Mouse (Mus musculus): Measurements from ENCODE around the gene Maml3.

The Maml3 gene

GRCm38 (mm10) chr3:52104636-52105151 is at the start of gene Maml3:
Gene Maml3 (minus strand): TSS chr3:52105076.
- DNase-seq (ENCODE audit: extremely low read depth, low read depth, low spot score), result no peak

- no peak for DNase-seq (ENCODE audit: extremely low read depth, low read depth, low spot score)
These were observed 46.3 kb upstream of the Maml3 start for GRCm38 (mm10) chr3:52151155-52151554.

GRCm38 (mm10) chr3:52148301-52148700 is 43.4 kb upstream of the Maml3 start:
- no peak for DNase-seq (ENCODE audit: extremely low read depth, low read depth, low spot score)

GRCm38 (mm10) chr3:52144776-52145460 is 40.0 kb upstream of the Maml3 start:
- no peak for DNase-seq (ENCODE audit: extremely low read depth, low read depth, low spot score)

- DNase-seq (ENCODE audit: extremely low read depth, low read depth, low spot score), result no peak
These were observed 38.1 kb upstream of the Maml3 start for GRCm38 (mm10) chr3:52143017-52143416.

- DNase-seq (ENCODE audit: extremely low read depth, low read depth, low spot score), result peak; percentile 80
These were observed 35.3 kb upstream of the Maml3 start for GRCm38 (mm10) chr3:52140162-52140561.

- no peak for DNase-seq (ENCODE audit: extremely low read depth, low read depth, low spot score)
These were observed 20.5 kb upstream of the Maml3 start for GRCm38 (mm10) chr3:52125421-52125820.

GRCm38 (mm10) chr3:52120858-52121257 is 16.0 kb upstream of the Maml3 start:
- DNase-seq (ENCODE audit: extremely low read depth, low read depth, low spot score), result no peak

- DNase-seq (ENCODE audit: extremely low read depth, low read depth, low spot score), result no peak
These were observed 14.3 kb upstream of the Maml3 start for GRCm38 (mm10) chr3:52119216-52119615.

- no peak for DNase-seq (ENCODE audit: extremely low read depth, low read depth, low spot score)
These were observed 10.5 kb upstream of the Maml3 start for GRCm38 (mm10) chr3:52115421-52115820.

- no peak for DNase-seq (ENCODE audit: extremely low read depth, low read depth, low spot score)
These were observed 3.2 kb upstream of the Maml3 start for GRCm38 (mm10) chr3:52108027-52108426.

- no peak for DNase-seq (ENCODE audit: extremely low read depth, low read depth, low spot score)
These were observed 280 bp upstream of the Maml3 start for GRCm38 (mm10) chr3:52105156-52105555.

- no peak for DNase-seq (ENCODE audit: extremely low read depth, low read depth, low spot score)
These were observed 668 bp downstream of the Maml3 start for GRCm38 (mm10) chr3:52104208-52104607.

GRCm38 (mm10) chr3:52103531-52104181 is 1.2 kb downstream of the Maml3 start:
- DNase-seq (ENCODE audit: extremely low read depth, low read depth, low spot score), result no peak

- no peak for DNase-seq (ENCODE audit: extremely low read depth, low read depth, low spot score)
These were observed 2.0 kb downstream of the Maml3 start for GRCm38 (mm10) chr3:52102601-52103530.

- no peak for DNase-seq (ENCODE audit: extremely low read depth, low read depth, low spot score)
These were observed 2.8 kb downstream of the Maml3 start for GRCm38 (mm10) chr3:52101977-52102600.

- no peak for DNase-seq (ENCODE audit: extremely low read depth, low read depth, low spot score)
These were observed 3.4 kb downstream of the Maml3 start for GRCm38 (mm10) chr3:52101401-52101976.

GRCm38 (mm10) chr3:52100926-52101325 is 4.0 kb downstream of the Maml3 start:
- no peak for DNase-seq (ENCODE audit: extremely low read depth, low read depth, low spot score)

- DNase-seq (ENCODE audit: extremely low read depth, low read depth, low spot score), result no peak
These were observed 4.6 kb downstream of the Maml3 start for GRCm38 (mm10) chr3:52100306-52100705.

- DNase-seq (ENCODE audit: extremely low read depth, low read depth, low spot score), result no peak
These were observed 5.6 kb downstream of the Maml3 start for GRCm38 (mm10) chr3:52099286-52099685.

Data from fat pad, adult 2 months (tissue).